Mouse (Mus musculus) spleen, adult 2 months (tissue): ENCODE results near the gene Slc2a8.

Experiments
- CTCF ChIP-seq: fragments of 200-500 bp; IDR thresholded peaks from 2 replicates; pipeline ENCODE4 v1.5.1; 2011; ENCODE audit warnings: mild to moderate bottlenecking, inconsistent platforms; ENCODE audit not compliant: insufficient read depth, insufficient read length, insufficient replicate concordance; ENCODE audit errors: extremely low read depth
- POLR2A ChIP-seq: fragments of 200-500 bp; IDR thresholded peaks from 2 replicates; pipeline ENCODE4 v1.6.1; 2011; ENCODE audit warnings: low read depth, low read length, inconsistent platforms

DNA sequence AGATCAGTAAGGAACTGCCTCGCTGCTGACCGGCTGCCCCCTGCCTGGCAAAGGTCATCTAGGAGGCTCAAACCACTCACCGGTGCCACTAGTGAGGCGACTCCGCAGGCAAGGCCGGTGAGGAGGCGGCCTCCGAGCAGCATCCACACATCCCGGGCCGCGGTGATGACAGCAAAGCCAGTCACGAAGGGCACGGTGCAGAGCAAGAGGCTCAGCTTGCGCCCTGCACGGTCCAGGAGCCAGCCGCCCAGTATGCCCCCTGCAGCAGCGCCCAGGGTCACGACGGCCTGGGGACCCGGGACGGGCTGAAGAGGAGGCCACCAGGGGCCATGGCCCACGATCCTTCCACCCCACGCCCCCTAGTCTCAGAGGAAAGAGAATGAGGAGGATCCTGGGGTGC lies 602 bp downstream of the Slc2a8 start:
- TF ChIP-seq CTCF: no peak
- no peak for TF ChIP-seq POLR2A
